In genomic region chr12:56414861-56415765, GRCm38 (mm10) we compare ENCODE assay signal across 8 mouse cellular contexts.
DNase-seq lines count a peak whose midpoint lies in the region; ATAC-seq lines count a peak whose summit lies in the region.

No protein-coding gene starts in this region.

- 0 out of 2 replicates have a peak, but pooled peaks have one; percentile 74 for ATAC-seq in neural tube, embryonic 13.5 days (ENCODE audit: low read depth)

- no peak overlapping the region for H3K27ac ChIP-seq in neural tube, embryonic 13.5 days (replicated peaks)

- no peaks in the 10 kb centered on the region for H3K9me3 ChIP-seq in neural tube, embryonic 13.5 days

- 71% methylated on average over 8 of the region's 8 CpGs for WGBS in neural tube, embryonic 13.5 days

- no peak overlapping the region for H3K4me2 ChIP-seq in neural tube, embryonic 13.5 days

- H3K27me3 ChIP-seq in neural tube, embryonic 13.5 days: peaks cover 13% of the 10 kb centered on the region

- no peak for DNase-seq in neural tube, embryonic 10.5 days (ENCODE audit: extremely low spot score, low spot score)
- peak; percentile 83 for DNase-seq in cerebellum, adult 9-10 months
- DNase-seq in heart, adult 9 months (ENCODE audit: low spot score in 2 of 2): peak; percentile 24 to 34
- peak; percentile 58 to 72 for DNase-seq in lung, adult 18-20 months
- no peak for DNase-seq in spleen, postnatal 10 days (ENCODE audit: low spot score in 2 of 2)
- DNase-seq in thymus, postnatal 0 days (ENCODE audit: low spot score): no peak
- DNase-seq in T-cell, adult 2 months (ENCODE audit: low spot score): no peak

- no peaks in the 10 kb centered on the region for H3K36me3 ChIP-seq in neural tube, embryonic 13.5 days

- H3K9ac ChIP-seq in neural tube, embryonic 13.5 days: no peak overlapping the region

- H3K4me3 ChIP-seq in neural tube, embryonic 13.5 days: no peak overlapping the region

- H3K4me1 ChIP-seq in neural tube, embryonic 13.5 days (replicated peaks): no peaks in the 10 kb centered on the region

Comparison
In these comparisons a context has a peak if more than half of its experiments do, and no peak if none do; other contexts are left out.
1. DNase-seq: peak in cerebellum, adult 9-10 months (single experiment), heart, adult 9 months (2 of 2) and lung, adult 18-20 months (2 of 2); none in neural tube, embryonic 10.5 days (single experiment), spleen, postnatal 10 days (0 of 2), thymus, postnatal 0 days (single experiment) and T-cell, adult 2 months (single experiment).